Mouse (Mus musculus): ENCODE data around the gene Cpne7.

Gene Cpne7

DNA sequence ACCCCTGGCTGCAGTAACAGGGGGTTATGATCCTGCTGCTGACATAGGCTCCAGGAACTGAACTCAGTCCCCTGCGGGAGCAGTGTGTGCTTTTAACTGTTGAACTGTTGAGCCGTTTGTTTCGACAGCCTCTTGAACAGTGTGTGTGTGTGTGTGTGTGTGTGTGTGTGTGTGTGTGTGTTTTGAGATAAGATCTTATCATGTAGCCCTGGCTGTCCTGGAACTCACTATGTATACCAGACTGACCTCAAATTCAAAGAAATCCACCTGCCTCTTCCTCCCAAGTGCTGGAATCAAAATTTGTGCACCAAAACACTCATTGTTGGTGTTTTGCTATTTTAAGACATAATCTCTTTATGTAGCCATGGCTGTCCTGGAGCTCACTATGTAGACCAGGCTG lies 2.5 kb upstream of the Cpne7 start:
- no peak for DNase-seq (ENCODE audit: low spot score)

DNA sequence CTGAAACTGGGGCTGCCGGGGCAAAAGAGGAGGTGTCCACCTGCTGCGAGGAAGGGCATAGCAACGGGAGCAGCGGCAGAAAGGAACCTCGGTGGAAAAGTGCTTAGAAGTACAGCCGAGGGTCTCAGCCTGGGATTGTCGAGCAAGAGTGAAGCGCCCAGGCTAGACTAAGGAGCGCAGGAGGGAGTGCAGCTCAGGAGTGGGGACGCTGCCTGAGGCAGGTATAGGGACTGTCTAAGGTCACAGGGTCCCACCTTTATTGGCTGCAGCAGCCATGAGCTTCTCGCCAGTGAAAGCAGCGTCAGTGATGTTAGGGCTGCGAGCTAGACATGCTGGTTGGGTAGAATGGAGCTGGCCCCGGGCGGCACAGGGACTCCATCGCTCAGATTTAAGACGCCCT lies 570 bp downstream of the Cpne7 start:
- no peak for DNase-seq (ENCODE audit: low spot score)

DNA sequence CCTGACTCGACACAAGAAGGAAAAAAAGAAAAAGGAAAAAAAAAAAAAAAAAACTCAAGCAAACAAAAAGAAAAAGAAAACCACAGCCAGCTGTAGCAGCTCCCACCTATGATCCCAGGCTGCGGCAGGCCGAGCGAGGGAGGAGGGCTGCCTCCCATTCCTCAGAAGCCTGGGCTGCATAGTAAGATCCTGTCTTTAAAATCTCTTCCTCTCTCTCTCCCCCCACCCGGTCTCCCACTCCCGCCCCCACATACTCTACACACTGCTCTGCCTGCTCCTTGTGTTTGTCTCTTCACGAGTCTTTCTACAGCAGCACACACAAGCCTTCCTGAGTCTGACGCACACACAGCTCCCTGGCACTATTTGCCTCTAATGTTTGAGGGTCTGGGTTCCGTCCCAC lies 4.9 kb downstream of the Cpne7 start:
- DNase-seq (ENCODE audit: low spot score), result no peak

DNA sequence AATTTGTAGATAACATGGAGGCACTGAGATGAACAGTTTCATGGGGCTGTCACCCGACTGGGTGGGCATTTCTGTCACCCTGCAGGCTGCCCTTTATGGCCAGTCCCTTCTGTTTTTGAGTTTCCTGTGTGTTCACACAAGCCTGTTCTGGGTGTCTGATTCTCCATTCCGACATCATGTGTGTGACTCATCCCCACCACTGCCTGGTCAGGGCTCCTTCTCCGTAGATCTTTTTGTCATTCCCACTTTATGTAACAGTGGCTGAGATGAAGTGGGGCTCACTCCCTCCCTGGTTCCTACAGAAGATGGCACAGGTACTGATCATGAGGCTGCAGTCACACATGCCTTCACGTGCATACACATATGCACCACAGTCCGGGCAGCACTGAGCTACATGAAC lies 5.5 kb downstream of the Cpne7 start:
- no peak for DNase-seq (ENCODE audit: low spot score)

DNA sequence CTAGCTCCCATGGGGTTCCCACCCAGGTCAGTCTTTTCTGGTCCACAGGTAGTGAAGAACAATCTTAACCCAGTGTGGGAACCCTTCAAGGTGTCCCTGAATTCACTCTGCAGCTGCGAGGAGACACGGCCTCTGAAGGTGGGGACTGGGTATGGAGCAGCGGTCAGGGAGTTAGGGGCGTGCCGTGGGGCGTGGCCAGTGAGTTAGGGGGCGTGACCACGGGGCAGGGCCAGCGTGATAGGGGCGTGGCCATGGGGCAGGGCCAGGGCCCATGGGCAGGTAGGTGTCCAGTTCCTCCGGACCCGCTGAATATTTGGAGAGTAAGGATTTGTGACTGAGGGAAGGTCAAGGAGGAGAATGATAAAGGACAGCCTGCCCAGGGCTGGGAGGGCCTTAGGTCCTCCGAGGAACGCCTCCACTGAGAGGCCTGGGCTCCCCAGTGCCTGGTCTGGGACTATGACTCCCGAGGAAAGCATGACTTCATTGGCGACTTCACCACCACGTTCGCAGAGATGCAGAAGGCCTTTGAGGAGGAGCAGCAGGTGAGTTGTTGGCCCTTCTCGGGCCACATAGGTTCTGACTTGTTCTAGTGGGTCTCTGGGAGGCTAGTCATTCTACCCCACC lies 9.1 kb downstream of the Cpne7 start:
- no peak for DNase-seq (ENCODE audit: low spot score)

DNA sequence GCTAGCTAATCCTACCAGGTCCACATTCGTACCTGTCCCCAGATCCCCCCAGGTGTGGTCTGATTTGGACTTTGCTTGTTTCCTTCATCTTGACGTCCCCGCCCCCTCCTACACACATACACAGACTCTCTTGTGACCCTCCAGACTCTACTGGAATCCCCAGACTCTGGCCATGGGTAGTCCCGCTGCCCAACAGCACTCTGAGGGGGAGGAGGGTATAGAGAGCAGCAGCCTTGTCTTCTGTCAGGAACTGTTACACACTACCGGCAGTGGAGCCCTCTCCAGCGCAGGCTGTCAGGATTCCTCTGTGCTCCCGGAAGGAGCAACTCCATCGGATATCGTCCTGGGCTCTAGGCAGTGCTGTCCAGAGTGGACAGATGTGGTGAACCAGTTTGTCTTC lies 13.9 kb downstream of the Cpne7 start:
- no peak for DNase-seq (ENCODE audit: low spot score)

DNA sequence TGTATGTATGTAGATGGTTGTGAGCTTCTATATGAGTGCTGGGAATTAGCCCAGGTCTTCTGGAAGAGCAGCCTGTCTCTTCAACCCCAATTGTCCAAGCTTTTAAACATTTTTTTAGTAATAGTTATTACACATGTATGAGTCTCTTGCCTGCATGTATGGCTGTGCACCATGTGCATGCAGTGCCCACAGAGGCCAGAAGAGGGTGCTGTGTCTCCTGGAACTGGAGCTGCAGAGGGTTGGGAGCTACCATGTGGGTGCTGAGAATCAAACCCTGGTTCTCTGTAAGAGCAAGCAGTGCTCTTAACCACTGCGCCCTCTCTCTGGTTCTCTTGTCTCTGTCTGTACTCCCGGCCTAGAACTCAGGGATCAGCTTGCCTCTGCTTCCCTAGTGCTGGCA lies 15.8 kb downstream of the Cpne7 start:
- DNase-seq (ENCODE audit: low spot score), result no peak

DNA sequence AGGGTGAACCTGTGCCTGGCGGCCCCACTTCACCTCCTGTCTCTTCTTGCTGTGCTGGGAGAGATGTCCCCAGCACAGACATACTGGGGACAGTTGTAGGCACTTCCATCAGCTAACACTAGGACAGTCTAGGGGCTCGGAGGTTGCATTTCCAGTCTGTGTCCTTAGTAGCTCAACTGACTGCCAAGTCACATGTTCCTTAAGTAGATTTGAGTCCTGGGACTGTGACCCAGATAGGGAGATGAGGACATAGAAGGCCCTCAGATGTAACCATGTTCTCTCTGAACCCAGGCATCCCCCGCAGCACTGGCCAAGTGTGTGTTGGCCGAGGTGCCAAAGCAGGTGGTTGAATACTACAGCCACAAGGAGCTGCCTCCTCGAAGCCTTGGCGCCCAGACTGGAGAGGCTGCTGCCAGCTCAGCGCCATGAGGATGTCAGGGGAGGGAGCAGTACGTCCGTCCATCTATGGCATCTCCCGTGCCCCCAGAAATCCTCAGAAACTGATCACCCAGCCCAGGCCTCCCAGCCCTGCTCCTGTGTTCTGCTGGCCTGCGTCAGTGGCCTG lies 17.1 kb downstream of the Cpne7 start:
- DNase-seq (ENCODE audit: low spot score), result no peak

DNA sequence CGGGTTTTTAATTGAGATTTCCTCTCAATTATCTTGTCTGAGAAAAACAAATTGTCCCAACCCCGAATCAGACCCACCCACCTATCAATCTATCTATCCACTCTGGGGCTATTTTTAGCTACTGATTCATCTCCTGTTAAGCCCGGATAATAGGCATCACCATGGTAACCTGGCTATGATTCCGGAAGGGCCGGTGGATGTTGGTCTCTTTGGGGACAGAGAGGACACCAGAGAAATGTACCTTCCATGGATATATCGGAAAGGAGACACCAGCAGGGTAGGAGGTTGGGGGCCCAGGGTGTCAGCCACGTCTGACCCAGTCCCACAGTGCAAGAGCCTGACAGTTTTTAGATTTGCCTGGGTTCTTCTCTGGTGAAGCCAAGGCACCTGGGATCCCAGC lies 18.2 kb downstream of the Cpne7 start:
- no peak for DNase-seq (ENCODE audit: low spot score)

DNA sequence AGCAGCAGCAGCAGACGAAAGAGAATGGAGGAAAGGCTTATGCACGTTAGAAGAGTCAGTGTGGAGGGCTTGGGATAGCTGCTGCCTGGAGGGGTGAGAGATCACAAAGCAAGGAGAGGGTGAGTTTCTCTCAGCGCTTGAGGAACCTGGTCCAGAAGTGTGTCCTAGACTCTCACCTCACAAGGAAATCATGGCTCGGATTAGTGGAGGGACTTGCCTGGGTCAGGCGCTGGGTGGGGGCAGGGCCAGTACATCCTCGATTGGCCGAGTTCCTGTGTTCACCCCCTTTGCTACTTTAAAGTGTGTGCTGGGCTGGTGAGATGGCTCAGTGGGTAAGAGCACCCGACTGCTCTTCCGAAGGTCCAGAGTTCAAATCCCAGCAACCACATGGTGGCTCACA lies 18.6 kb downstream of the Cpne7 start:
- no peak for DNase-seq (ENCODE audit: low spot score)

DNA sequence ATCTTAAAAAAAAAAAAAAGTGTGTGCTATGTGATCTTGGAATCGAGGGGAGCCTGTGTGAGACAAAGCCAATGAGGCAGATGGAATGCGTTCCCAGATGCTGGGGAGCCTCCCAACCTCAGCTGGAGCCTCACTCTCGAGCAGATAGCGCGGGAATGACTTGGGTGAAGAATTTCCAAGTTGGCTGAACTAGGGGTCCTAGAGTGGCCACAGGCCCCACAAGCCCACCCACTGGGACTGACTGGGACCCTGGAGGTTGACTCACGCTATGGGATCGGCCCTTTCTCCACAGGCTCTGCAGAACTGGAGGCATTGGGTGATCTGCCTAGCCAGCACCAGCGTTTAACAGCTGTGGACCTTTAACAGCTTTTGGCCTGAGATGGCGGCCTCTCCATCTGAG lies 19.1 kb downstream of the Cpne7 start:
- no peak for DNase-seq (ENCODE audit: low spot score)

DNA sequence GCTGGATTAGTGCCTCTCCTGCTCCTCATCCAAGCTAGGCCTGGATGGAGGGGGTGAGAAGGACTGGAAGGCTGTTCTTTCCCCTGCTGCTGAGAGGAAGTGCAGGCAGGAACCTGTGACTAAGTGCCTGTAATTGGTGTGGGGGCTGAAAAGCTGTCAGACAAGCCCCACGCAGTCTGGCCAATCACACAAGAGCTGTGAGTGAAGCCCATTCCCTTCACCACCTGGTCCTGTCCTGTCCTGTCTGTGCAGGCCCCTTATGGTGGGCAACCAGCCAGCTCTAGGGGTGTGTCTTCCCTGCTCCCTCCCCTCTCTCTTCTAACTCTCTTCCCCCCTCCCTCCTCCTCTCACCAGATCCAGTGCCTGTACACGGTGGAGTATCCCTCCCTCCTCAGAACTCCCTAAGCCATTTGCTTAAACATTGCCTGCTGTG lies 20.5 kb downstream of the Cpne7 start:
- DNase-seq (ENCODE audit: low spot score), result peak; percentile 67

DNA sequence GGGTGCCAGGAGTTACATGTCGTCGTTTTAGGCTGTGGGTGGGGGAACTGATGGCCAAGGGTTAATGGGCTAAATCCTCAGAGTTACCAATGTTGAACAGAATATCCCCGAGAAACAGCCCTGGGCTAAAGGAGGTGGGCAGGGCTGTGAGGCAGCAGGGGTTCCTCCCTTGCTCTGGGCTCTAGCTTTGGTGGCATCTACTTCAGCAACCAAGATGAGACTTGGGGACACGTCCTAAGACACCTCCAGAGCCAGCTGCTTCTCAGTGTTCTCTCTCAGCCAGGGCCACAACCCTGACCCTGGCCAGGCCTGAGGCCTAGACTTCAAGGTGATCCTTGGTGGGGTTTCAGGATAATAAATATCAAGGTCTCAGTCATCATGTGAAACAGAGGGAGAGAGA lies 21.6 kb downstream of the Cpne7 start:
- DNase-seq (ENCODE audit: low spot score), result no peak

DNA sequence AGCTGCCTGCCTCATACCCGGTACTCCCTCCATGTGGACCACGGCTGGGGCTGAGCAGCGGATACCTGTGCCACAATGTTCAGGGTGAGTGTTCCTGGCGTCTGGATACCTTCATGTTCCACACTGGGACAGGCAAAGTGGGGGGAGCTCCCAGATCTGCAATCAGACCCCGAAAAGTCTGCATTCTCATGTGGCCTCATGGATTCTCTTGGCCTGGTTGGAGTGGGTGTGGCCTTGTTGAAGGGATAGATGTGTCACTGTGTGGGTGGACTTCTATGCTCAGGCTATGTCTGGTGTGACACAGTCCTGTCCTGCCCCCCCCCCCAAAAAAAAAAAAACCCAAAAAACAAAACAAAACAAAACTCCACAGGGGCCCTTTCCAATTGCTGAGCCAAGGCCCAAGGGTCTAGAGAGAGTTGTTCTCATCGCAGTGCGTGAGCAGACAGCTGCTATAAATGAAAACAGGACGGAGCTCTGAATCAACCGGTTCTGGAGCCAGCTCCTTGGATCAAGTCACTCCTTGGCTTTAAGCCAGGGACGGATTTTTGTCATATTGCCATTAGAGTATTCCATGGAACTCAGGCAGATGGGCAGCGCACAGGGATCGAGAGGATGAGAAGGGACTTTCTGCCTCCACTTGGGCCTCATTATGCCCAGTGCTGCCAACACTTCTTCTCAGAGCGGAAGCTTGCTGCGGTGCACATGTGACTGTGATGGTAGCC lies 24.7 kb downstream of the Cpne7 start:
- peak; percentile 81 for DNase-seq (ENCODE audit: low spot score)

DNA sequence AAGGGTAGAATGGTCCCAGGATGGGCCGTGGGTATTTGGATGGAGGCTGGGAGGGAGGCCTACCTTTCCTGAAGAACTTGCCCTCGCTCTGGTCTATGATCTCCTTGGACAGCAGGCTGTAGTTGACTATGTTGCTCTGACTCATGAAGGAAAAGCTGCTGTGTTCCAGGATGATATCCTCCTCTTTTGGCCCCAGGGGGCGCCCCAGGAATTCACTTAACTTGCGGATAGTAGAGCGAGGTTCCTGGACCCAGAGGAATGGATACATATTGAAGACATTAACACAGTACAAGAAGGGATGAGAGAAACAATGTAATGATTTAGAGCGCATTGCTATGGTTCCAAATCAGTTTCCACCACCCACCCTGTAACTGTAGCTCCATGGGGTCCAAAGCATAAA lies 28.1 kb downstream of the Cpne7 start:
- no peak for DNase-seq (ENCODE audit: low spot score)

DNA sequence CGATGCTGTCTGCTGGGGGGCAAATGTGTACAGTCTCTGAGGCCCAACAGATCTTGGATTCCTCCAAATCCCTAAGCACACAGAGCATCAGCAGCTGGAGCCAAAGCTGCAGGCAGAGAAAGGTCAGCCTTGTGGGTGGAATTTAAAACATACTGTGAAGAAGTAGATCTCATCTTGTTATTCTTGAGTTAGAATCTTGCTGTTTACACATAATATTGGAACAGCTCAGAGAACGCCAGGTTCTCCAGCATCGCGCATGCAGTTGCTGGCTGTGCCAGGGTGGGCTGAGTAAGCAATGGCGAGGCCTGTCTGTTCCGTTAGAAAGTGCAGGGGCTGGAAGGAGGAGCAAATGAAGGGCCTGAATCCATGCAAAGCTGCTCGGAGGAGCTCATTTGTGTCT lies 29.2 kb downstream of the Cpne7 start:
- peak; percentile 50 for DNase-seq (ENCODE audit: low spot score)

DNA sequence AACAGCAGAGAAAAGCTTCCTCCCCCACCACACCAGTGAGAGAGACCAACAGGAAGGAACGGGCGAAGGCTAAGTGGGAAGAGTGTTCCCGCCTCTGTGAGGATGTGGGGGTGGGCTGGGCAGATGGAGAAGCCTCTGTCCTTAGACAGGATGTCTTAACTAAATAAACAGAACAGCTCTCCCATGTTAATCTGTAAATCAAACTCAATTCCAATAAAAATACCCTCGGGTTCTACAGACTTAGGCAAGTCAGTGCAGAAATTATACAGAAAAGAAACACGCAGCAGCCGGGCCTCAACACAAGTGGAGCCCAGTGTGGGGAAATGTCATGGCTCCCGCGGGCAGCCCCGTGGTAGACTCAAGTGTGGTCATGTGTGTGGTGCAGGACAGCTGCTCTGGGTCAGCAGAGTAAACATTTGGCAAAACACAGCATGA lies 33.6 kb downstream of the Cpne7 start:
- DNase-seq (ENCODE audit: low spot score), result peak; percentile 29

DNA sequence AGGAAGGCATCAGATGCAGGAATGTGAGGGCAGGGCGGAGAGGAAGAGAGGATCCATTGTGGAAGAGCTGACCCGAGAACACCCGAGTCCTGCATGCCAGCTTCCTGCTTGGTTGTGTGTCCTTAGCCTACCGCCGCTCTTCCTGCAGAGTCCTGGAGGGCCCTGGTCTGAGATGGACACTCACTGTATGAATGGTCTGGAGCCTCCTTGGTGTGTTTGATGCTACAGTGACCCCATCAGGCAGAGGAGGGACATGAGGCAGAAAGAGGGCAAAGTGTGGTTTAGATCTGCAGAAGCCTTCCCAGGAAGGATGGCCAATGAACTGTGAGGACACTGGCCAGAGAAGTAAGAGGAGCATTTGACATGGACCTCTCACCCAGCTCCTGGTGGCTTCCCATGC lies 38.0 kb downstream of the Cpne7 start:
- no peak for DNase-seq (ENCODE audit: low spot score)

DNA sequence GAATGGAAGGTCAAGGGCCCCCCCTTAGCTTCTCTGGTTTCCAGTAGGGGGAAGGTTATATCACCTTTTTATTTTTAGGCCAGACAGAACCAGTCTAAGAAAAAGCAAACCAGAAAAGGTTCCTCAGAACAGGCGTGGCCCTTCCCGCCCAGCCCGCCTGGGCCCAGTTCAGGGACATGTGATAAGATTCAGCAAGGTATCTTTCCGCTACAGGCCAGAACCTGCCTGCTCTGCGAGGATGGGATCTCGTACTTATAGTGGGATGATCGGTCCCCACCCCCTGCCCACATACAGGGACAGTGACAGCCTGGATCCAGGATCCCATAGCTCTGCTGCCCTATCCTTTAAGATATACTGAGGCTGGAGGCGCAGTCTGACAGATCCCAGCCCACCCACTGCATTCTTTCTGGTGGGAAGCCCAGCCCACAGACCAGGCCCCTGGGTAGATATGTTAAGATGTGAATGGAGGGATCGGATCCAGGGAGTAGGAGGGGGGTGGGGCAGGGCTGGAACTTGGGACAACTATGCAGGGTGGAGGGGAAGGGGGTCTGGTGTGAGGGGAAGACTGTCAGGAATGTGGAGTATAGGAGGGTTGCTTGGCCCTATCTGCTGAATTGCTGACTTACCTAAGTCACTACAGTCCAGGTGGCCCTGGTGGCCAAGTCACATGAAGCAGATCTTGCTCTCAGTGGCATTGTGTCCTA lies 39.0 kb downstream of the Cpne7 start:
- no peak for DNase-seq (ENCODE audit: low spot score)

DNA sequence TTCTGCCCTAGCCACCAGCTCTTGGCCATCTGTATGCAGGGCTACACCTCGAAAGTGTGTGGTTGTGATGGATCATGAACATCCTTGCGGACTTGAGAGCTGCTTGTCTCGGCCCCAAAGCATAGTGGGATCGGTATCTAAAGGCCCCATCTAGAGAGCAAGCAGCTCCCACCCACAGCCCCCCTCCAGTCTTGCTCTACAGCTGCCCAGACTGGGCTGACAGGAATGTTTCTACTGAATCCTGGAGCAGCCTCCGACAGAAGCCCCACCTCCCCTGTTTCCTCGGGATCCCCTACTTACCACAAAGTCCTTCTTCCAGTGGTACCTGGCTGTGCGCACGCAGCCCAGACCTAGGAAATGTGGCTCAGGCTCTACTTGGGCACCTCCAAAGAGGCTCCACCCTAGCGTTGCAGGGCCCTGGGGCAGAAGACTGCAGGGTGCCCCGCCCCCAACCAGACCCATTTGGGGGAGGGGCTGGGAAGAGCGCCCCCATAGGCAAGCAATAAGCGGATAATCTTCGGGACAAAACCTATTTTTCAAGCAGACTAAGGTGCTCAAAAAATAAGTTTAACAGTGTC lies 40.8 kb downstream of the Cpne7 start, which contains the start of gene Sult5a1:
Gene Sult5a1 (minus strand): TSS at position 428 of the 578 bp plus-strand sequence.
- no peak for DNase-seq (ENCODE audit: low spot score)

DNA sequence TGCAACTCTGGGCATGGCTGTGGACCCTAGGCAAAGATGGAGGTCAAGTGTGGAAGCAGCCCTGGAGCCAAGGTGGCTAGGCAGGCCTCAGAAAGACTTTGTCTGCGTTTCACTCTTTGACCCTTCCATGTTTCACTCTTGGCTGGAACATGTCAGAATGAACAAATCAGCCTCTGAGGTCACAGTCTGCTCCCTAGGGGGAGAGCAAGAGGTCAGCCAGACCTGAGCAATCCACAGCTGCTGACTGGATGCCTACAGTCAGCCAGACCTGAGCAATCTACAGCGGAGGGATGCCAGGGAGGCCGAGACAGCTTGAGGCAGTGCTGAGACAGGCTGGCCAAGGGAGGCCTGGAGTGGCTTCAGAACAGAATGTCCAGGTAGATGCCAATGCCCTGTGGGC lies 64.2 kb downstream of the Cpne7 start:
- no peak for DNase-seq (ENCODE audit: low spot score)

Data from layer of hippocampus, adult 11-12 months (tissue).